Mouse (Mus musculus): ENCODE results near the gene Hoxc8.

Gene Hoxc8

GRCm38 (mm10) chr15:102990461-102991397 lies at the start of gene Hoxc8:
Gene Hoxc8 (plus strand): TSS chr15:102990607.
- no peak for DNase-seq (ENCODE audit: low spot score)

GRCm38 (mm10) chr15:102942739-102943467 lies 47.5 kb upstream of the Hoxc8 start:
- DNase-seq (ENCODE audit: low spot score) = no peak

GRCm38 (mm10) chr15:102943468-102943813 lies 47.0 kb upstream of the Hoxc8 start:
- no peak for DNase-seq (ENCODE audit: low spot score)

- no peak for DNase-seq (ENCODE audit: low spot score)
These were observed 45.0 kb upstream of the Hoxc8 start for GRCm38 (mm10) chr15:102945185-102946077.

GRCm38 (mm10) chr15:102947276-102947675 lies 43.1 kb upstream of the Hoxc8 start:
- DNase-seq (ENCODE audit: low spot score) = no peak

- DNase-seq (ENCODE audit: low spot score) = no peak
These were observed 41.6 kb upstream of the Hoxc8 start for GRCm38 (mm10) chr15:102948842-102949241.

GRCm38 (mm10) chr15:102949696-102950095 lies 40.7 kb upstream of the Hoxc8 start:
- DNase-seq (ENCODE audit: low spot score) = no peak

- DNase-seq (ENCODE audit: low spot score) = no peak
These were observed 39.5 kb upstream of the Hoxc8 start for GRCm38 (mm10) chr15:102950877-102951276.

- no peak for DNase-seq (ENCODE audit: low spot score)
These were observed 36.8 kb upstream of the Hoxc8 start for GRCm38 (mm10) chr15:102953561-102953960.

- DNase-seq (ENCODE audit: low spot score) = no peak
These were observed 36.0 kb upstream of the Hoxc8 start, which contains the start of gene Hoxc11 for GRCm38 (mm10) chr15:102954192-102955006. Gene Hoxc11 (plus strand): TSS chr15:102954427.

GRCm38 (mm10) chr15:102955007-102955382 lies 35.4 kb upstream of the Hoxc8 start:
- DNase-seq (ENCODE audit: low spot score) = no peak

- DNase-seq (ENCODE audit: low spot score) = no peak
These were observed 34.4 kb upstream of the Hoxc8 start for GRCm38 (mm10) chr15:102955833-102956640.

GRCm38 (mm10) chr15:102956906-102957305 lies 33.5 kb upstream of the Hoxc8 start:
- DNase-seq (ENCODE audit: low spot score) = no peak

GRCm38 (mm10) chr15:102959663-102960191 lies 30.7 kb upstream of the Hoxc8 start:
- DNase-seq (ENCODE audit: low spot score) = no peak

- DNase-seq (ENCODE audit: low spot score) = no peak
These were observed 28.7 kb upstream of the Hoxc8 start for GRCm38 (mm10) chr15:102961728-102962127.

GRCm38 (mm10) chr15:102962492-102962891 lies 27.9 kb upstream of the Hoxc8 start:
- no peak for DNase-seq (ENCODE audit: low spot score)

- DNase-seq (ENCODE audit: low spot score) = no peak
These were observed 27.1 kb upstream of the Hoxc8 start for GRCm38 (mm10) chr15:102963259-102963658.

GRCm38 (mm10) chr15:102963671-102964640 lies 26.5 kb upstream of the Hoxc8 start:
- DNase-seq (ENCODE audit: low spot score) = no peak

Measured in layer of hippocampus, adult 9-10 months (tissue).